Mouse (Mus musculus): ENCODE results near the gene Rpl5. TPM values are rescaled to one million over a fixed set of nuclear protein-coding genes. Genes with fewer than 3 reads are reported as not detected.

Rpl5 gene
- polyA plus RNA-seq, 1 experiment from 2014 or later, result 65.9 TPM

DNA sequence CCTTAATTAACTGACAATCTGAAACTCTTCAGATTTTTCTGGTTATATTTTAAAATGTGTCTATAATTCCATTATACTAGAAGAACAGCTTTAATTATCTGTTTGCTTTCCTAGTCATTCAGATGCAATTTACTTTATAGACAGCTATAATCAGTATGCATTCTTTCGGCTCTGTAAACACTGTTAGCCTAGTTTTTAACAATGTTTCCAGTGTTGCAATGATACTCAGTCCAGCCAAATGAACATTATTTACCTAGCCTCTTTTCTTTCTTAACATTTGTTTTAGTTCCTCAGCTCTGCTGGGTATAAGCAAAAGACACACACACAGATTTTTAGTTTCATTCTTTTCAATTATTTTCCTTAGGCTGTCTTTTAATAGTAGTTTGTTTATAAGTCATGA, 48.6 kb downstream of the Rpl5 start:
- 61% methylated on average over 1 of the region's 1 CpGs for WGBS
- Histone ChIP-seq H3K36me3 (no peaks in the 10 kb centered on the region), H3K4me1 (peaks cover 15% of the 10 kb centered on the region; the same call in 1 of the 2 replicates), H3K9me3 (replicated peaks) (no peaks in the 10 kb centered on the region), H3K27ac (replicated peaks) (no peak overlapping the region), H3K4me3 (replicated peaks) (no peak overlapping the region), H3K27me3 (no peaks in the 10 kb centered on the region), H3K9ac (no peak overlapping the region), H3K4me2 (replicated peaks) (no peak overlapping the region)
- ATAC-seq (ENCODE audit: insufficient number of reproducible peaks, low FRiP score, low TSS enrichment, low read depth), result no peak

DNA sequence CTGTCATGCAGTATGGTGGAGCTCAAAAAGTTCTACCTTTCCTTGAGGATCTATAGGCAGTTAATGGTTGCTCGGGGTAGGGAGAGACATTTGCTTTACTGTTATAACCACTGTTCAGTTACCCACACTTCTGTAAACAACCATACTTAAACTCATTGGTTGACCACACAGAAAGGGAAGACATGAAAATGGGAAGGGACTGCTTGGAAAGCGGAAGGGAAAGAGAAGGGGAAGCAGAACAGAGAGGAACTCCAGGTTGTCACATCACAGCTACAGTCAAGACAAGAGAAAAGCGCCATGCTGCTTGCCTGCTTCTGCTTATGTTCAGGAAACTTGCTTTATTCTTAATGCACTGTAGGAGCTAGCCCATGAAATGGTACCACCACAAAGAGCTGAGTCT, 49.3 kb downstream of the Rpl5 start:
- Histone ChIP-seq H3K27ac (replicated peaks) (no peak overlapping the region), H3K4me1 (peaks cover 15% of the 10 kb centered on the region; the same call in 1 of the 2 replicates), H3K4me3 (replicated peaks) (no peak overlapping the region), H3K27me3 (no peaks in the 10 kb centered on the region), H3K4me2 (replicated peaks) (no peak overlapping the region), H3K36me3 (no peaks in the 10 kb centered on the region), H3K9ac (no peak overlapping the region), H3K9me3 (replicated peaks) (no peaks in the 10 kb centered on the region)
- WGBS, result 91% methylated on average over 3 of the region's 3 CpGs
- no peak for ATAC-seq (ENCODE audit: insufficient number of reproducible peaks, low FRiP score, low TSS enrichment, low read depth)

DNA sequence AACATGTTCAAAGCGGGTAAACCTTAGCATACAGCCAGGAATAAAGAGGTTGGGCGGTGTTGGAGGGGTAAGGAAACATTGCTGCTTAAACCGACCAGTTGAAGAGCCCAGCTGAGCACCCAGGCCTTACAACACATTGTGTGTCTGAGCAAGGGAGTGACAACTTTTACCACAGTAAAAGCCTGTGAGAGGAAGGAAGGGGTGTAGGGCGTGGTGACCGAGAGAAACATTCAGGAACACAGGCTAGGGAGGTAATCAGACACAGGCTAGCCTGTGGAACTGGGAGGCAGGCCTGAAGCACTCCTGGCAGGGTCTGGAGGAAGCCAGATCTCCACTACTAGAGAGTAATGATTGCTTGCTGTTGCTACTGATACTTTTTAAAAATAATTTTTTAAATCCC, 50.3 kb downstream of the Rpl5 start:
- no peak overlapping the region for H3K4me2 ChIP-seq (replicated peaks)
- no peaks in the 10 kb centered on the region for H3K36me3 ChIP-seq
- no peaks in the 10 kb centered on the region for H3K27me3 ChIP-seq
- H3K4me3 ChIP-seq (replicated peaks), result no peak overlapping the region
- no peak overlapping the region for H3K27ac ChIP-seq (replicated peaks)
- 65% methylated on average over 5 of the region's 5 CpGs for WGBS
- no peaks in the 10 kb centered on the region for H3K9me3 ChIP-seq (replicated peaks)
- ATAC-seq (ENCODE audit: insufficient number of reproducible peaks, low FRiP score, low TSS enrichment, low read depth), result no peak
- peaks cover 15% of the 10 kb centered on the region; the same call in 1 of the 2 replicates for H3K4me1 ChIP-seq
- no peak overlapping the region for H3K9ac ChIP-seq

Other genes with a start within 250 kb of the Rpl5 start
- gene Gfi1, start 174.5 kb upstream of the Rpl5 start, polyA plus RNA-seq (2015; fragmentation: Nextera tagmentation; extraction: Ambion mirVana), result 1.1 and 1.3 TPM in 2 replicates
- 0.21 and 0.38 TPM in 2 replicates for gene Ube2d2b, start 70.4 kb upstream of the Rpl5 start, polyA plus RNA-seq (2015; fragmentation: Nextera tagmentation; extraction: Ambion mirVana)
- gene Evi5, start 25.4 kb upstream of the Rpl5 start, polyA plus RNA-seq (2015; fragmentation: Nextera tagmentation; extraction: Ambion mirVana), result 64.0 and 65.1 TPM in 2 replicates
- 27.4 and 28.0 TPM in 2 replicates for gene Fam69a, start 86.6 kb downstream of the Rpl5 start, polyA plus RNA-seq (2015; fragmentation: Nextera tagmentation; extraction: Ambion mirVana)
- gene Mtf2, start 165.2 kb downstream of the Rpl5 start, polyA plus RNA-seq (2015; fragmentation: Nextera tagmentation; extraction: Ambion mirVana), result 89.3 and 94.2 TPM in 2 replicates
- 34.1 and 38.6 TPM in 2 replicates for gene Tmed5, start 232.1 kb downstream of the Rpl5 start, polyA plus RNA-seq (2015; fragmentation: Nextera tagmentation; extraction: Ambion mirVana)
- gene Ccdc18, start 232.4 kb downstream of the Rpl5 start, polyA plus RNA-seq (2015; fragmentation: Nextera tagmentation; extraction: Ambion mirVana), result 10.6 and 11.0 TPM in 2 replicates